Mouse (Mus musculus) granulocyte monocyte progenitor cell, adult 5-6 weeks (primary cell): ENCODE measurements around the gene Igf1r. TPM values are rescaled to one million over a fixed set of nuclear protein-coding genes. Genes with fewer than 3 reads are reported as not detected.

Source experiments
- ATAC-seq: replicated peaks from 2 replicates; pipeline ENCODE4 v1.8.0; 2016; ENCODE audit warnings: mild to moderate bottlenecking, moderate TSS enrichment, inconsistent platforms; ENCODE audit not compliant: poor library complexity, severe bottlenecking
- total RNA-seq, 2 experiments: library from RNA; stranded (forward) in 1 of 2; stranded (reverse) in 1 of 2; fragments of 200-712, 200-1000 nt in 1 of 2; fragments of >200 nt in 1 of 2; fragmentation: Nextera tagmentation in 1 of 2; gene quantifications; 2 replicates each; pipeline ENCODE4 v1.2.3; 2014 to 2017

The Igf1r gene
- total RNA-seq, 2 experiments from 2014 or later, result 29.4 to 59.7 TPM

DNA sequence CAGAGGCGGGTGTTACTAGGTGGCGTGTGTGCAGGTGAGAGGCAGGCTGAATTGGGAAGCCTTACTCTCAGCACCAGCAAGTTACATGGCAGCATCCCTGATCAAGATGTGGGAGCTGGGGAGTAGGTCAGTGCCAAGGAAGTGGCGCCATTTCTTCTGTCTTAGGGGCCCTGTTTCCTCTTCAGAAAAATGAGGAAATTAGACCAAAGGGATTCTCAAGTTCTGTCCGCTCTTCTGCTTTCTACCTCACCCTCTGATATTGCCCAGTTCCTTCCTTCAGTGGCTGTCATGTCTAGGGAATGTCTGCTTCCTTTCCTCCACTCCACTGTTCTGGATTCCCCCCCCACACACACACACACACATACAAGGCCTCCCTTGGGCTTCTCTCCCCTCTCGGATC lies 48.6 kb downstream of the Igf1r start:
- peak; percentile 76 for ATAC-seq

DNA sequence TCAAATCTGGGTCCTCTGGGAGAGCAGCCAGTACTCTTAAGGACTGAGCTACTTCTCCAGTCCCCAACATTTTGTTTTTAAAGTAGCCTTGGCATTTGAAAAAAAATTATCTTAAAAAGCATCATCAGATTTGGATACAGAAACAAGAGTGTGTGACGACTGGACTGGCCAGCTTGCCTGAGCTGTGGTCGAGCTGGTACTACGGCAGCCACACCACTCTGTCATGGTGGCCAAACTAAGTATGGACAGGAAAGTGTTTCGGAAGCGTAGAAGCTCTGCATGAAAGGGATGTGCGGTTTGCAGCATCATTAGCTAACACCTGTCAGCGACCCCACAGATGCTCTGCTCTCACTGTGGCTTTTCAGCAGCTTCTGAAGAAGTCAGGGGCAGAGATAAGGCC lies 53.4 kb downstream of the Igf1r start:
- ATAC-seq, result no peak

DNA sequence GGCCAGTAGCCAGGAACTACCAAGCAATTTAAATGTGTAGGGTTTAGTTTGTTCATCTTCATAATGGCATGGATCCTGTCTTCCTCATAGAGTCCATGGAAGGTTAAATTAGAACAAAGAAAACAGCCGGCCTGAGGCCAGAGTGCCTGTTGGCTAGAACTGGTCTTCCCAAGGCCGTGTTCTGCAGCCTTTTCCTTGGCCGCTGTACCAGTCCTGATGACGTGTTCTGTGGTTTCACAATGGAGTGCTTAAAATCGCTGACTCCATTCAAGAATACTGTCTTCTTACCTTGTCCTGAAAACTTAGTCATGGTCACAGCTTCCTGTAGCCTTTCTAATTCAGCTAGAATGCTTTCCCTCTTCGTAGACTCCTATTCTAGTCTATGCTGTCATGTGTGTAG lies 53.9 kb downstream of the Igf1r start:
- ATAC-seq, result no peak

- ATAC-seq, result no peak
Measured at GRCm38 (mm10) chr7:68009635-68010034, 57.0 kb downstream of the Igf1r start.

GRCm38 (mm10) chr7:68010168-68010567 lies 57.5 kb downstream of the Igf1r start:
- ATAC-seq, result no peak

- ATAC-seq, result no peak
Measured at GRCm38 (mm10) chr7:68010802-68011201, 58.2 kb downstream of the Igf1r start.

GRCm38 (mm10) chr7:68011385-68012122 lies 58.9 kb downstream of the Igf1r start:
- ATAC-seq, result no peak

DNA sequence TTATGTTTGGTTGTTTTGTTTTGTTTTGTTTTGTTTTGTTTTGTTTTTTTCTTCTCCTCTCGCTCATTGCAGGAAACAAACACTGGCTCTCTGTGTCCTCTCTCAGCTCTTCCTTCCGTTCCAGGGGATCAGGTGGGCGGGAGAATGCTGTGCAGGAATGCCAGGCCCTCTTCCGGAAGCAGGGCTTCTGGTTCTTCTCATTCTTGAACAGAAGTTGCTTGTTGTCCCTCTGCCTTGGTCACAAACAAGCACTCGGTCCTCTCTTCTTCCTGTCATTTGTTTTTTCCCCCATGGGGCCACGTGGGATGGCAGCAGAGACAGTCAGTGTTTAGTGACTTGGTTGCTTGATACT lies 59.5 kb downstream of the Igf1r start:
- ATAC-seq, result no peak

- no peak for ATAC-seq
Measured at GRCm38 (mm10) chr7:68014495-68014894, 61.9 kb downstream of the Igf1r start.

DNA sequence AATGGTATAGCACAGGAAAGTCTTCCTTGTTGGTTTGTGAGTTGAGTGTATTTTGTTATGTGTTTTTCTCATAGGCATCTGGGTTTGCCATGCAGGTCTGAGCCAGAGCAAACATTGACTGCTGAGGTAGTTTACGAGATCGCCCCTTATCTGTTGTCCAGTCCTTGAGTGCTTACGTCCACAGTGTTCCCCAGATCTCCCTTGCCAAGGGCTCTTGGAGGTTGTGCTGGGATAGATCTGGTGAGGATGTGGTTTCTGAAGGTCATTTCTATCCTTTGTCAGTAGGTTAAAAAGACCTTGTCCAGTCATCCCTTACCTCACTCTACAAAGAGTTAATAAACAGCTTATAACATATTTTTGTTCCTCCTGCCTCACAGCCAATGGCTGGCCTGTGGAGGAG lies 62.8 kb downstream of the Igf1r start:
- no peak for ATAC-seq

GRCm38 (mm10) chr7:68018038-68018437 lies 65.4 kb downstream of the Igf1r start:
- no peak for ATAC-seq

DNA sequence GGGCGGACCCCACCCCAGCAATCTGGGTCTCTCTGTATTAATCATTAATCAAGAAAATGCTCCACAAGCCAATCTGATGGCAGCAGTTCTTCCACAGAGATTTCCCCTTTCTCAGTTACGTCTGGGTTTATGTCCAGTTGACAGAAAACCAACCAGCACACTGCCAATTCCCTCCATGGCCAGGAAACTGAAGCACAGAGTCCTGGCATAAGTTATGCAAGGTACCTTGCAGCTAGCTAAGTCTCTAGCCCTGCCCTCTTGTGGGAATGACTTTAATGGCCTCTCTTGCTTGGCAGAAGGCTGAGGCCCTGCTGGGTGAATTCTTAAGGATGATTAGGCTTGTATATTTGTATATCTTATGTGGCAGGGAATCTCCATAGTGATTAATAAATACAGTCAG lies 67.9 kb downstream of the Igf1r start:
- ATAC-seq, result no peak

DNA sequence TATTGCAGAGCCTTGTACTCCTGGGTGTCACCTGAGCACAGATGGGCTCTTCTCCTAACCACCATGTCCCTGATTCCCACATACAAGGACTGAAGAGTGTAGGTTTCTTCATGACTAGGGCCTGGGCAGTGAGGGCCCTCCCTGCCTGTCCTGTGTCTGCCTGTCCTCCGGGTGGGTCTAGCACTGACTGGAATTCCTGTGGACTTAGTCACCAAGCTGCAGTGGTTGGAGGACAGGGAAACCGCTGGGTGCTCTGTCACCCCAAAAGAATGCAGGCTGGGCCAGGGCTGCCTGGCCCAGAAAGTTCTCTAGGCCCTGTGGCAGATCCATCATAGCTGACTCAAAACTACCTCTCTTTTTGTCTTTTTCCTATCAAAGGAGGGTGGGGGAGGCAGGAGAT lies 69.1 kb downstream of the Igf1r start:
- no peak for ATAC-seq

GRCm38 (mm10) chr7:68022188-68022587 lies 69.6 kb downstream of the Igf1r start:
- ATAC-seq, result no peak

GRCm38 (mm10) chr7:68023882-68024281 lies 71.3 kb downstream of the Igf1r start:
- ATAC-seq, result no peak

- no peak for ATAC-seq
Measured at GRCm38 (mm10) chr7:68024625-68025024, 72.0 kb downstream of the Igf1r start.

GRCm38 (mm10) chr7:68025396-68025795 lies 72.8 kb downstream of the Igf1r start:
- no peak for ATAC-seq

DNA sequence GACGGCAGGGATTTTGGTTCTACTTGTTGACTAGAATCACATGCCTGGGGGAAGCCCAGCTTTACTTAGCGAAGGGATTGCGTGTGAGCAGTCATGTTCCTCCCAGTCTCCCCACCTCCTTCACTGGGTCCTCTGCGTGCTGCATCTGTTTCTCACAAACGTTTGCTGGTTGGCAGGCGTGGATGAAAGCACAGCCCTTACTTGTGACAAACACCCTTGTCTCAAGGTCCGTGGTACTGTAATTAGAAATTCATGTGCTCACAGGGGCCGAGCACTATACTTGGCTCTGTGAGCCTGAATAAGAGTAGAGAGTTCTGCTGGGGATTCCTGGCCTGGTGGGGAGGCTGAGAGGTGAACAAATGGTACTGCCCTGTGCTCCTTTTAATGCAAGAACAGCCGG lies 73.4 kb downstream of the Igf1r start:
- no peak for ATAC-seq

GRCm38 (mm10) chr7:68028167-68028566 lies 75.5 kb downstream of the Igf1r start:
- no peak for ATAC-seq

- no peak for ATAC-seq
Measured at GRCm38 (mm10) chr7:68030846-68031245, 78.2 kb downstream of the Igf1r start.

GRCm38 (mm10) chr7:68036527-68036926 lies 83.9 kb downstream of the Igf1r start:
- no peak for ATAC-seq

- no peak for ATAC-seq
Measured at GRCm38 (mm10) chr7:68038846-68039245, 86.2 kb downstream of the Igf1r start.

DNA sequence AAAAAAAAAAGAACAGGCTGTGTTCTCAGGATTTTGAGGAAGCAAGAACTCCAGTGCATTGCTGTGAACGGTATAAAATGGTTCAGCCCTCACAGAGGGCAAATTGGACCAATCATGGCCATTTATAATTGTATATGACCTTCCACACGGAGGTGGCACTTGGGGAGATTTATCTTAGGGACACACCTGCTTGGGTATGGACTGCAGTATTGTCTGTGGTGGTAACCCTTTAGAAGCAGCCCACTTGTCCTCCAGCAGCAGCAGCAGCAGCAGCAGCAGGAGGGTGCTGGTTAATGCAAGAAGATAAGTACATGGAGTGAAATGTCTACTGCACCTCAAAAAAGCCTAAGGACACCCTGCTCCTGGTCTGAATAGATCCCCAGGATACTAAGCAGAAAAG lies 86.9 kb downstream of the Igf1r start:
- ATAC-seq, result no peak
